Mouse (Mus musculus): ENCODE data around the gene Aktip. TPM values are rescaled to one million over a fixed set of nuclear protein-coding genes. Genes with fewer than 3 reads are reported as not detected.

Gene Aktip
- polyA plus RNA-seq, 1 experiment from 2014 or later: 45.2 TPM

- no peaks in the 10 kb centered on the region for H3K4me1 ChIP-seq (replicated peaks)
- no peak overlapping the region for H3K4me2 ChIP-seq
- H3K36me3 ChIP-seq: no peaks in the 10 kb centered on the region
- ATAC-seq (replicated peaks; ENCODE audit: insufficient number of reproducible peaks, insufficient read depth, low FRiP score, low read depth): no peak
- 89% methylated on average over 5 of the region's 5 CpGs for WGBS
- no peaks in the 10 kb centered on the region for H3K9me3 ChIP-seq (replicated peaks)
- H3K27ac ChIP-seq: no peak overlapping the region
- H3K27me3 ChIP-seq: no peaks in the 10 kb centered on the region
- no peak overlapping the region for H3K4me3 ChIP-seq
- no peak overlapping the region for H3K9ac ChIP-seq
Measured at GRCm38 (mm10) chr8:91217062-91217905, 17.5 kb upstream of the Aktip start.

DNA sequence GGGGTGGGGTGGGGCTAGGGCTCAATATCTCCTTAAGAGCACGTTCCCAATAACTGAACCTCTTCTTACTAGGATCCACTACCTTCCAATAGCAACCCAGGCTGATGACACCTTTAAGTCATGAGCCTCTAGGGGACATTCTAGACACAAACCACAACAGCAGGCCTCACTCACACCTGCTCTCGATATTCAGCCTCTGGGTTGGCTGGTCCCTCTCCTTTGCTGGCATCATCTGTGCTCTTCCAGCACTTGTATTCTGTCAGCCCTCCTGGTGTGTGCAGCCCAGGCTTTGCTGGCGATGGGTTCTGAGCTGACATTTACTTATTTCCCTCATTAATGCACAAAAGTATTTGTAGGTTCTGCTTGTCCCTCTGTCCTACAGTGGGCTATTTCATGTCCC, 14.5 kb upstream of the Aktip start:
- 69% methylated on average over 3 of the region's 3 CpGs for WGBS
- H3K27me3 ChIP-seq: no peaks in the 10 kb centered on the region
- H3K4me2 ChIP-seq: no peak overlapping the region
- no peak overlapping the region for H3K9ac ChIP-seq
- H3K4me1 ChIP-seq (replicated peaks): no peaks in the 10 kb centered on the region
- no peaks in the 10 kb centered on the region for H3K9me3 ChIP-seq (replicated peaks)
- no peak overlapping the region for H3K27ac ChIP-seq
- H3K36me3 ChIP-seq: no peaks in the 10 kb centered on the region
- ATAC-seq (replicated peaks; ENCODE audit: insufficient number of reproducible peaks, insufficient read depth, low FRiP score, low read depth): no peak
- no peak overlapping the region for H3K4me3 ChIP-seq

DNA sequence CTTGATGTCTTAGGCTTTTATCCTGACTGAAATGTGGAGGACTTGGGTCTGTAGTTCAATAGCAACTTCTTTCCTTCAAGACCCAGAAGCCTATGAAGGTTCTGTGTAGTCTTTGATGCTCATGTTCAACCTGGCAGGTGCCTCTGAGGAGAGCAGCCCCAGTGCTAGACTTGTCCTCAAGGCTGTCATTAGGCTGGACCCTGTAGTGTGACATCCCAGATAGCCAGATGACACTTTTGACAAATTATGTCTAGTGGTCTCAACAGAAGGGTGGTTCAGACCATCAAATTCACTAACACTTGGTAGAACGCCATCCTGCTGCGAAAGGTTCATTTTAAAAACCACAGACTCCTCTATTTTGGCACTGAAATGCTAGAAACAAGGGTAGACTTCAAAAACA, 13.2 kb upstream of the Aktip start:
- Histone ChIP-seq H3K9ac (no peak overlapping the region), H3K27ac (no peak overlapping the region), H3K27me3 (no peaks in the 10 kb centered on the region), H3K9me3 (replicated peaks) (no peaks in the 10 kb centered on the region), H3K36me3 (no peaks in the 10 kb centered on the region), H3K4me2 (no peak overlapping the region), H3K4me3 (no peak overlapping the region), H3K4me1 (replicated peaks) (no peaks in the 10 kb centered on the region)
- WGBS: 86% methylated on average over 2 of the region's 2 CpGs
- ATAC-seq (replicated peaks; ENCODE audit: insufficient number of reproducible peaks, insufficient read depth, low FRiP score, low read depth): no peak

DNA sequence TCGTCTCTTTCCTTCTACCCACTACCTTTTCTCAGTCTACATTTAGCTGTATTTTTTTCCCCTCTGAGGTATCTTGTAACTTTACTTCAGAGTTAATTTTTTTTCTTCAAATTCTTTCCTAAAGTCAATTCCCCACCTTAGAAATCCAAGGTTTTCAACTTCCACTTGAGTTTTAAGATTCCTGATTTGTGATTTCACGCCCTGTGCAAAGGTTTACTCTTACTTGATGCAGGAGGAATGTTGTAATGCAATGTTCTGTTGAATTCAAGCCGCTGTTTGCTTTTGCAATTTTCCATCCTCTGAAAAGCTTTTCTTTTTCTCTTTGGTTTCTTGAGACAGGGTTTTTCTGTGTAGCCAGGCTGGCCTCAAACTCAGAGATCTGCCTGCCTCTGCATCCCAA, 9.9 kb upstream of the Aktip start:
- Histone ChIP-seq H3K4me2 (no peak overlapping the region), H3K4me3 (no peak overlapping the region), H3K27ac (no peak overlapping the region), H3K9me3 (replicated peaks) (no peaks in the 10 kb centered on the region), H3K4me1 (replicated peaks) (no peaks in the 10 kb centered on the region), H3K27me3 (no peaks in the 10 kb centered on the region), H3K36me3 (no peaks in the 10 kb centered on the region), H3K9ac (no peak overlapping the region)
- whole genome bisulfite sequencing: 76% methylated on average over 3 of the region's 3 CpGs
- ATAC-seq (replicated peaks; ENCODE audit: insufficient number of reproducible peaks, insufficient read depth, low FRiP score, low read depth): no peak

GRCm38 (mm10) chr8:91207676-91208075, 7.9 kb upstream of the Aktip start:
- H3K4me2 ChIP-seq: no peak overlapping the region
- H3K4me1 ChIP-seq (replicated peaks): no peaks in the 10 kb centered on the region
- H3K36me3 ChIP-seq: no peaks in the 10 kb centered on the region
- ATAC-seq (replicated peaks; ENCODE audit: insufficient number of reproducible peaks, insufficient read depth, low FRiP score, low read depth): no peak
- no peaks in the 10 kb centered on the region for H3K27me3 ChIP-seq
- no peak overlapping the region for H3K4me3 ChIP-seq
- H3K27ac ChIP-seq: no peak overlapping the region
- no peaks in the 10 kb centered on the region for H3K9me3 ChIP-seq (replicated peaks)
- H3K9ac ChIP-seq: no peak overlapping the region
- 43% methylated on average over 2 of the region's 2 CpGs for WGBS

GRCm38 (mm10) chr8:91205897-91206296, 6.1 kb upstream of the Aktip start:
- no peak overlapping the region for H3K27ac ChIP-seq
- ATAC-seq (replicated peaks; ENCODE audit: insufficient number of reproducible peaks, insufficient read depth, low FRiP score, low read depth): no peak
- H3K4me3 ChIP-seq: no peak overlapping the region
- no peak overlapping the region for H3K4me2 ChIP-seq
- 51% methylated on average over 6 of the region's 6 CpGs for WGBS
- no peaks in the 10 kb centered on the region for H3K27me3 ChIP-seq
- H3K36me3 ChIP-seq: no peaks in the 10 kb centered on the region
- no peaks in the 10 kb centered on the region for H3K9me3 ChIP-seq (replicated peaks)
- no peak overlapping the region for H3K9ac ChIP-seq
- no peaks in the 10 kb centered on the region for H3K4me1 ChIP-seq (replicated peaks)

- peaks cover 5% of the 10 kb centered on the region; the same call in 1 of the 2 replicates for H3K4me1 ChIP-seq (replicated peaks)
- no peak for ATAC-seq (replicated peaks; ENCODE audit: insufficient number of reproducible peaks, insufficient read depth, low FRiP score, low read depth)
- no peak overlapping the region for H3K9ac ChIP-seq
- WGBS: 75% methylated on average over 2 of the region's 2 CpGs
- no peaks in the 10 kb centered on the region for H3K36me3 ChIP-seq
- H3K4me2 ChIP-seq: no peak overlapping the region
- no peaks in the 10 kb centered on the region for H3K27me3 ChIP-seq
- no peak overlapping the region for H3K4me3 ChIP-seq
- no peak overlapping the region for H3K27ac ChIP-seq
- no peaks in the 10 kb centered on the region for H3K9me3 ChIP-seq (replicated peaks)
Measured at GRCm38 (mm10) chr8:91201184-91201583, 1.4 kb upstream of the Aktip start.

- Histone ChIP-seq H3K27me3 (0 out of 2 replicates have a peak, but pooled peaks cover 9% of the 10 kb centered on the region), H3K27ac (no peak overlapping the region), H3K4me2 (no peak overlapping the region), H3K36me3 (no peaks in the 10 kb centered on the region), H3K9me3 (replicated peaks) (no peaks in the 10 kb centered on the region), H3K4me3 (no peak overlapping the region), H3K9ac (no peak overlapping the region), H3K4me1 (replicated peaks) (peaks cover 5% of the 10 kb centered on the region; the same call in 1 of the 2 replicates)
- no peak for ATAC-seq (replicated peaks; ENCODE audit: insufficient number of reproducible peaks, insufficient read depth, low FRiP score, low read depth)
- WGBS: 28% methylated on average over 3 of the region's 3 CpGs
Measured at GRCm38 (mm10) chr8:91198036-91198435, 1.7 kb downstream of the Aktip start.

- Histone ChIP-seq H3K4me1 (replicated peaks) (peaks cover 5% of the 10 kb centered on the region; the same call in 1 of the 2 replicates), H3K4me2 (no peak overlapping the region), H3K9ac (no peak overlapping the region), H3K36me3 (no peaks in the 10 kb centered on the region), H3K27ac (no peak overlapping the region), H3K4me3 (no peak overlapping the region), H3K27me3 (0 out of 2 replicates have a peak, but pooled peaks cover 9% of the 10 kb centered on the region), H3K9me3 (replicated peaks) (no peaks in the 10 kb centered on the region)
- no peak for ATAC-seq (replicated peaks; ENCODE audit: insufficient number of reproducible peaks, insufficient read depth, low FRiP score, low read depth)
- WGBS: 77% methylated on average over 5 of the region's 5 CpGs
Measured at GRCm38 (mm10) chr8:91197233-91197632, 2.5 kb downstream of the Aktip start.

DNA sequence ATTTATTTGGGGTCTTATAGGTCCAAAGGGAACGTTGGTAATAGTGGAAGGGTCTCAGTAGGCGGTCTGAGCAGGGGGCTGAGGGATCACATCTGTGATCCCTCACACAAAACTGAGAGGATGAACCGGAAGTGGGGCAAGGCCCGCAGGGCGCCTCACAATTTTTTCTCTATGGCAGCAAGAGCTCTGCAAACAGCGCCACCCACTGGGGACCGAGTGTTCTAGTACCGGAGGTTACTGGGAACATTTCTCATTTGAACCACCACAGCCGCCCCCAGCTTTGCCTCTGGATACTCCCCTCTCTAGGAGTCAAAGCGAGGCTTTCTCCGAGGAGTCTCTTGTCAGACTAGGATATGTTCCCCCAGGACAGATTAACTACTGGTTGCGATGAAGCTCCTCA, 3.1 kb downstream of the Aktip start:
- Histone ChIP-seq H3K9me3 (replicated peaks) (no peaks in the 10 kb centered on the region), H3K27ac (no peak overlapping the region), H3K4me3 (no peak overlapping the region), H3K9ac (no peak overlapping the region), H3K4me2 (no peak overlapping the region), H3K27me3 (peaks cover 9% of the 10 kb centered on the region; the same call in 1 of the 2 replicates), H3K36me3 (no peaks in the 10 kb centered on the region), H3K4me1 (replicated peaks) (peaks cover 5% of the 10 kb centered on the region; the same call in 1 of the 2 replicates)
- ATAC-seq (replicated peaks; ENCODE audit: insufficient number of reproducible peaks, insufficient read depth, low FRiP score, low read depth): no peak
- 82% methylated on average over 12 of the region's 12 CpGs for WGBS

DNA sequence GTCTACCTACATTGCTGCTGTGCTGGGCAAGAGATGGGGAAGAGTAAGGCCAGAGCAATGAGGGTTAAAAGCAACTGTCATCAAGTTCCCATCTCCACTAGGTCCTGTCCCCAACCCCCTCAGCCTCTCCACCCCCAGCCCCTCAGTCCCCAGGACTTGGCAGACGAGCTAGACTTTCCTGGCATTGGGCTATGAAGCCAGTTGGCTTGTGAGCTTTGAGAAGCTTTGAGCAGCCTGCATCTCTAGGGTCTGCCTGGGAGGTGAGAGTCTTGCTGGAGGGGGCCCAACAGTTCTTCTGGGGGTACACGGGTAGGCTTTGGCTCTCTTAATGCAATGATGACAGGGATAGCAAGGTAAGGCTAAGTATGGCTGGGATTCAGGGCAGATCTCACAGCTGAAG, 5.7 kb downstream of the Aktip start:
- Histone ChIP-seq H3K9ac (no peak overlapping the region), H3K4me2 (no peak overlapping the region), H3K27ac (no peak overlapping the region), H3K36me3 (no peaks in the 10 kb centered on the region), H3K27me3 (peaks cover 21% of the 10 kb centered on the region; the same call in 1 of the 2 replicates), H3K4me3 (no peak overlapping the region), H3K4me1 (replicated peaks) (peaks cover 10% of the 10 kb centered on the region; the same call in 1 of the 2 replicates), H3K9me3 (replicated peaks) (no peaks in the 10 kb centered on the region)
- 71% methylated on average over 2 of the region's 2 CpGs for WGBS
- ATAC-seq (replicated peaks; ENCODE audit: insufficient number of reproducible peaks, insufficient read depth, low FRiP score, low read depth): no peak

DNA sequence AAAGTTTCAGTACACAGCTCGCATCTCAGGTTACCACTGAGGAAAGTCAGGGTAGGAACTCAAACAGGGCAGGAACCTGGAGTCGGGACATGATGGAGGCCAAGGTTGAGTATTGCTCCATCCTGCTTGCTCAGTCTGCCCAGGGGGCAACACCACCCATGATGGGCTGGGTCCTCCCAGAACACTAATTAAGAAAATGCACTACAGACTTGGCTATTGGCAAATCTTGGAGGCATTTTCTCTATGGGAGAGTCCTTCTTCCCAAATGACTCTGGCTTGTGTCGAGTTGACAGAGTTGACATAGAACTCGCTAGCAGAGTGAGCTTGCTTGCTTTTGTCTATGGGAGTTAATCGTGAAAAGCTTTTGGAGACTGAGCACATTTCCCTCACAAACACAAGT, 6.8 kb downstream of the Aktip start:
- no peaks in the 10 kb centered on the region for H3K36me3 ChIP-seq
- ATAC-seq (replicated peaks; ENCODE audit: insufficient number of reproducible peaks, insufficient read depth, low FRiP score, low read depth): no peak
- WGBS: 70% methylated on average over 5 of the region's 5 CpGs
- no peak overlapping the region for H3K9ac ChIP-seq
- no peak overlapping the region for H3K4me3 ChIP-seq
- peaks cover 22% of the 10 kb centered on the region; the same call in 1 of the 2 replicates for H3K27me3 ChIP-seq
- no peak overlapping the region for H3K4me2 ChIP-seq
- H3K27ac ChIP-seq: no peak overlapping the region
- peaks cover 8% of the 10 kb centered on the region; the same call in 1 of the 2 replicates for H3K4me1 ChIP-seq (replicated peaks)
- H3K9me3 ChIP-seq (replicated peaks): no peaks in the 10 kb centered on the region

Measured in heart, embryonic 15.5 days (tissue).